ENCODE assay signal across 30 mouse cellular contexts in genomic region chr2:78547286-78547685, GRCm38 (mm10).
A peak's percentile ranks its signal among the peaks of the same experiment; 100 is the strongest.
DNase-seq lines count a peak whose midpoint lies in the region; ATAC-seq and TF ChIP-seq lines count a peak whose summit lies in the region.
"Had no signal": no experiment of that assay in that cellular context is flagged by ENCODE, and none has a peak within 500 bp of the region (broad histone marks: within the 10 kb centered on the region; RNA-seq: fewer than 3 reads in every experiment).

No protein-coding gene starts in this region.

- H3K4me1 ChIP-seq in hindbrain, postnatal 0 days (ENCODE audit: insufficient read depth, low read length) = no peaks in the 10 kb centered on the region
- H3K4me1 ChIP-seq in hindbrain, embryonic 14.5 days (replicated peaks; ENCODE audit: control insufficient read depth, insufficient read depth, low read length) = no peaks in the 10 kb centered on the region
- H3K4me1 ChIP-seq: heart, embryonic 10.5 days; heart, embryonic 15.5 days; hindbrain, embryonic 13.5 days; liver, embryonic 15.5 days; lung, embryonic 15.5 days; midbrain, embryonic 13.5 days had no signal

- no peaks in the 10 kb centered on the region for H3K9me3 ChIP-seq in hindbrain, postnatal 0 days (ENCODE audit: low read length)
- H3K9me3 ChIP-seq in hindbrain, embryonic 14.5 days (ENCODE audit: control insufficient read depth, low read length) = no peaks in the 10 kb centered on the region
- H3K9me3 ChIP-seq: embryonic facial prominence, embryonic 13.5 days; heart, embryonic 10.5 days; heart, embryonic 15.5 days; hindbrain, embryonic 13.5 days; liver, embryonic 15.5 days; lung, embryonic 15.5 days; midbrain, embryonic 13.5 days had no signal

- TF ChIP-seq CTCF in hindbrain, postnatal 0 days (IDR thresholded peaks at IDR 0.05; ENCODE audit: low read depth) = no peak

- no peak overlapping the region for H3K4me2 ChIP-seq in hindbrain, postnatal 0 days (ENCODE audit: low read depth, low read length)
- no peak overlapping the region for H3K4me2 ChIP-seq in hindbrain, embryonic 14.5 days (replicated peaks)
- H3K4me2 ChIP-seq: embryonic facial prominence, embryonic 13.5 days; heart, embryonic 15.5 days; hindbrain, embryonic 13.5 days; liver, embryonic 15.5 days; lung, embryonic 15.5 days; midbrain, embryonic 13.5 days had no signal

- no peak for ATAC-seq in hindbrain, postnatal 0 days
- no peak for ATAC-seq in hindbrain, embryonic 14.5 days (ENCODE audit: low FRiP score)
- ATAC-seq: activated CD4-positive, CD25-positive, alpha-beta regulatory T cell, adult 4 months; forebrain, embryonic 16.5 days; inflammation-experienced regulatory T-cells, adult 6 months; midbrain, embryonic 13.5 days had no signal

- peak; percentile 6 for DNase-seq in hindbrain, postnatal 0 days (ENCODE audit: low spot score)
- no peak for DNase-seq in hindbrain, embryonic 14.5 days (ENCODE audit: low spot score)
- peak; percentile 9 for DNase-seq in ovary, postnatal 36 days (ENCODE audit: low spot score)
- no peak for DNase-seq in ovary, postnatal 10 days (ENCODE audit: low spot score)
- peak; percentile 85 for DNase-seq in adrenal gland, adult 2 months
- DNase-seq in adrenal gland, postnatal 25 days = peak; percentile 61
- no peak for DNase-seq in layer of hippocampus, adult 18-20 months (ENCODE audit: low spot score in 2 of 2)
- DNase-seq in spleen, postnatal 36 days (ENCODE audit: low spot score in 2 of 2) = no peak
- DNase-seq: B cell, adult 2 months; cerebellum, adult 11 months; cerebellum, adult 9-11 months; embryo, embryonic 11 days; gastrocnemius, adult 2 months; heart, postnatal 36 days; kidney, adult 11 months; kidney, postnatal 4 days; layer of hippocampus, adult 9-11 months; right cerebral cortex, postnatal 4 days had no signal

- H3K27me3 ChIP-seq in hindbrain, postnatal 0 days (ENCODE audit: insufficient read depth, low read length) = no peaks in the 10 kb centered on the region
- no peaks in the 10 kb centered on the region for H3K27me3 ChIP-seq in hindbrain, embryonic 14.5 days (ENCODE audit: control insufficient read depth, insufficient read depth, low read length)
- H3K27me3 ChIP-seq: heart, embryonic 15.5 days; hindbrain, embryonic 13.5 days; liver, embryonic 15.5 days; lung, embryonic 15.5 days; midbrain, embryonic 13.5 days had no signal

- no peak overlapping the region for H3K27ac ChIP-seq in hindbrain, postnatal 0 days
- H3K27ac ChIP-seq in hindbrain, embryonic 14.5 days = no peak overlapping the region
- H3K27ac ChIP-seq: embryonic facial prominence, embryonic 13.5 days; gastrocnemius, adult 2 months; heart, embryonic 10.5 days; heart, embryonic 15.5 days; hindbrain, embryonic 13.5 days; liver, embryonic 15.5 days; lung, embryonic 15.5 days; macrophage; midbrain, embryonic 13.5 days had no signal

- WGBS in hindbrain, postnatal 0 days = 51% methylated on average over 4 of the region's 4 CpGs
- WGBS in hindbrain, embryonic 14.5 days = 81% methylated on average over 4 of the region's 4 CpGs

- no peak overlapping the region for H3K9ac ChIP-seq in hindbrain, postnatal 0 days (replicated peaks; ENCODE audit: low read length)
- H3K9ac ChIP-seq in hindbrain, embryonic 14.5 days = no peak overlapping the region
- H3K9ac ChIP-seq: embryonic facial prominence, embryonic 13.5 days; heart, embryonic 15.5 days; hindbrain, embryonic 13.5 days; liver, embryonic 15.5 days; lung, embryonic 15.5 days; midbrain, embryonic 13.5 days had no signal

- no peaks in the 10 kb centered on the region for H3K36me3 ChIP-seq in hindbrain, postnatal 0 days (ENCODE audit: insufficient read depth, low read length)
- H3K36me3 ChIP-seq in hindbrain, embryonic 14.5 days (replicated peaks; ENCODE audit: control insufficient read depth, insufficient read depth) = no peaks in the 10 kb centered on the region
- H3K36me3 ChIP-seq: embryonic facial prominence, embryonic 13.5 days; heart, embryonic 10.5 days; heart, embryonic 15.5 days; hindbrain, embryonic 13.5 days; liver, embryonic 15.5 days; lung, embryonic 15.5 days; midbrain, embryonic 13.5 days had no signal

- no peak overlapping the region for H3K4me3 ChIP-seq in hindbrain, postnatal 0 days (ENCODE audit: low read length)
- H3K4me3 ChIP-seq in hindbrain, embryonic 14.5 days (replicated peaks; ENCODE audit: low read length) = no peak overlapping the region
- H3K4me3 ChIP-seq: embryonic facial prominence, embryonic 13.5 days; erythroblast, embryonic 14.5 days; gastrocnemius, adult 2 months; heart, embryonic 10.5 days; heart, embryonic 15.5 days; hindbrain, embryonic 13.5 days; liver, embryonic 15.5 days; lung, embryonic 15.5 days; midbrain, embryonic 13.5 days had no signal

Comparison
In these comparisons a context has a peak if more than half of its experiments do, and no peak if none do; other contexts are left out.
1. DNase-seq: peak in hindbrain, postnatal 0 days (single experiment), ovary, postnatal 36 days (single experiment), adrenal gland, adult 2 months (single experiment) and adrenal gland, postnatal 25 days (single experiment); none in hindbrain, embryonic 14.5 days (single experiment), ovary, postnatal 10 days (single experiment), layer of hippocampus, adult 18-20 months (0 of 2) and spleen, postnatal 36 days (0 of 2).